Mouse (Mus musculus) forebrain, postnatal 0 days (tissue): ENCODE results near the gene Calm3. TPM values are rescaled to one million over a fixed set of nuclear protein-coding genes. Genes with fewer than 3 reads are reported as not detected.

Source experiments
- ATAC-seq: fragments of 200-750 bp; cut with Nextera tagmentation; 2 replicates; pipeline ENCODE4 v1.8.0; 2017; ENCODE audit warnings: mild to moderate bottlenecking, moderate library complexity
- DNase-seq: peaks from one replicate; pipeline ENCODE4 v3.0.0-alpha.2; 2015
- H3K27ac ChIP-seq: fragments of 300-500 bp; sonication (generic); 2 replicates; pipeline ENCODE4 v1.5.1; 2014; ENCODE audit warnings: low read depth, mild to moderate bottlenecking, antibody characterized with exemption, low read length, moderate library complexity, mixed read lengths
- H3K27me3 ChIP-seq: fragments of 300-500 bp; sonication (generic); 2 replicates; pipeline ENCODE4 v1.6.1; 2014; ENCODE audit warnings: mild to moderate bottlenecking, low read length, mixed read lengths; ENCODE audit not compliant: insufficient read depth
- H3K36me3 ChIP-seq: fragments of 300-500 bp; sonication (generic); 2 replicates; pipeline ENCODE4 v1.6.1; 2014; ENCODE audit warnings: mild to moderate bottlenecking, moderate library complexity; ENCODE audit not compliant: insufficient read depth
- H3K4me1 ChIP-seq: fragments of 300-500 bp; sonication (generic); 2 replicates; pipeline ENCODE4 v1.6.1; 2014; ENCODE audit warnings: antibody characterized with exemption; ENCODE audit not compliant: insufficient read depth
- H3K4me2 ChIP-seq: fragments of 300-500 bp; sonication (generic); 2 replicates; pipeline ENCODE4 v1.6.1; 2014; ENCODE audit warnings: low read depth, mild to moderate bottlenecking, moderate library complexity
- H3K4me3 ChIP-seq: fragments of 300-500 bp; sonication (generic); 2 replicates; pipeline ENCODE4 v1.5.1; 2014; ENCODE audit warnings: low read depth, low read length, mixed read lengths
- H3K9ac ChIP-seq: fragments of 300-500 bp; sonication (generic); 2 replicates; pipeline ENCODE4 v1.6.1; 2014; ENCODE audit warnings: mild to moderate bottlenecking
- H3K9me3 ChIP-seq: fragments of 300-500 bp; sonication (generic); 2 replicates; pipeline ENCODE4 v1.6.1; 2016; ENCODE audit warnings: low read length
- CTCF ChIP-seq: sonication (generic); IDR thresholded peaks from 2 replicates; pipeline ENCODE4 v1.5.1; 2016; ENCODE audit warnings: antibody characterized with exemption, control low read depth, low read depth
- WGBS: fragments of 180-500 bp; shearing (Covaris S2); extraction: QIAGEN DNeasy Blood & Tissue Kit; methylation state at CpG from one replicate; pipeline ENCODE4 v1.1.7; 2014; 5-methylcytosine and 5-hydroxymethylcytosine counted together
- polyA plus RNA-seq: library from polyadenylated mRNA; unstranded; fragments of >200 nt; fragmentation: Nextera tagmentation; extraction: Ambion mirVana; gene quantifications from 2 replicates; pipeline ENCODE4 v1.2.1, GENCODE M21; 2015
- total RNA-seq: library from RNA; depleted of rRNA; stranded (reverse); fragments of >200 nt; gene quantifications from 2 replicates; pipeline ENCODE4 v1.2.3, GENCODE M21; 2014

Calm3 gene
- total and polyA plus RNA-seq, 2 experiments from 2014 or later = 403 to 1,323 TPM

- no peak overlapping the region for H3K27ac ChIP-seq
- no peaks in the 10 kb centered on the region for H3K9me3 ChIP-seq
- no peak for TF ChIP-seq CTCF
- no peak for DNase-seq
- H3K4me1 ChIP-seq = peaks cover 7% of the 10 kb centered on the region; the same call in 1 of the 2 replicates
- H3K4me3 ChIP-seq = no peak overlapping the region
- no peak overlapping the region for H3K4me2 ChIP-seq
- 87% methylated on average over 3 of the region's 3 CpGs for WGBS
- H3K27me3 ChIP-seq = no peaks in the 10 kb centered on the region
- H3K36me3 ChIP-seq = no peaks in the 10 kb centered on the region
- H3K9ac ChIP-seq = no peak overlapping the region
- ATAC-seq = no peak
Measured at GRCm38 (mm10) chr7:16877717-16878116, 46.2 kb downstream of the Calm3 start.

DNA sequence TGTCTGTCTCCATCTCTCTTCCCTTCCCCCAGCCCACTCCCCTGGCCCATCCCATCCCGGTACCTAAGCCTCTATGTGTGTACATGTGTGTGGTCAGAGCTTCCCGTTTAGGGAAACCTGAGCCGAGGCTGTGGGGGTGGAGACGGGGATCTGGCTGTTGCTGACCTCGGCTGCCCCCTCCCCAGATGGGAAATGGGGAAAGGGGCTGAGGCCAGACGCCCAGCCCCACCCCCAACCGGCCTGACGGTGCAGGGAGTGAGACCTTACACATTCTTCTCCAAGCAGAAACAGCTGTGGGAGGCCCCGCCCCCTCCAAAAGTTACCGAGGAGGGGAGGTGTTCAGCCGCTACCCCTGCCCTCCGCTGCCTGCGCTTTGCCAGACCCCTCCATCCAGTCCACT, 47.3 kb downstream of the Calm3 start:
- no peaks in the 10 kb centered on the region for H3K9me3 ChIP-seq
- ATAC-seq = no peak
- 6% methylated on average over 13 of the region's 13 CpGs for WGBS
- no peaks in the 10 kb centered on the region for H3K36me3 ChIP-seq
- H3K4me1 ChIP-seq = peaks cover 7% of the 10 kb centered on the region; the same call in 1 of the 2 replicates
- no peaks in the 10 kb centered on the region for H3K27me3 ChIP-seq
- peak overlapping the region; percentile 74 for H3K4me3 ChIP-seq
- no peak overlapping the region for H3K27ac ChIP-seq
- peak overlapping the region; percentile 86 for H3K9ac ChIP-seq
- H3K4me2 ChIP-seq = peak overlapping the region; percentile 82
- no peak for DNase-seq
- no peak for TF ChIP-seq CTCF

DNA sequence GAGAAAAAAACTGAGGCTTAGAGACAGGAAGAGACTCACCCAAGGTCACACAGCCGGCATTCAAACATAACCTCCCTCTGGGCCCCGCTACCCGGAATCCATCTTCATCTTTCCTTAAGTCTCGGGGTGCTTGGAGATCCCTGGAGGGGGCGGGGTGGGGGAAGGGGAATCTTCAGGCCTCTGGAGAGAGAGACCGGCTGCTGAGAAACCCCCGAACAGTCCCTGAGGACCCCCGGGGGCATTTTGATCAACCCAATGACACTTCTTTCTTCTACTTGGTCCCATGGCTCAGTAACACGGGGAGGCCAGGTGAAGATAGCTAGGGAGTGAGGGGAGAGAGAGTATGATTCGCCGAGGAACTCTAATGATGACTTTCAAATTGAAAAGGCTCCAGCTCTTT, 47.9 kb downstream of the Calm3 start:
- Histone ChIP-seq H3K36me3 (no peaks in the 10 kb centered on the region), H3K4me1 (peaks cover 7% of the 10 kb centered on the region; the same call in 1 of the 2 replicates), H3K4me3 (peak overlapping the region; percentile 74), H3K27ac (no peak overlapping the region), H3K27me3 (no peaks in the 10 kb centered on the region), H3K9ac (peak overlapping the region; percentile 86), H3K4me2 (peak overlapping the region; percentile 82), H3K9me3 (no peaks in the 10 kb centered on the region)
- no peak for TF ChIP-seq CTCF
- WGBS = 11% methylated on average over 11 of the region's 11 CpGs
- no peak for DNase-seq
- no peak for ATAC-seq

GRCm38 (mm10) chr7:16875326-16875725, 48.6 kb downstream of the Calm3 start:
- H3K4me1 ChIP-seq = peaks cover 7% of the 10 kb centered on the region; the same call in 1 of the 2 replicates
- peak overlapping the region; percentile 86 for H3K9ac ChIP-seq
- DNase-seq = no peak
- H3K4me3 ChIP-seq = peak overlapping the region; percentile 74
- no peaks in the 10 kb centered on the region for H3K27me3 ChIP-seq
- ATAC-seq = peak; percentile 47
- H3K9me3 ChIP-seq = no peaks in the 10 kb centered on the region
- no peaks in the 10 kb centered on the region for H3K36me3 ChIP-seq
- peak overlapping the region; percentile 87 for H3K27ac ChIP-seq
- no peak for TF ChIP-seq CTCF
- WGBS = 1% methylated on average over 14 of the region's 42 CpGs
- H3K4me2 ChIP-seq = peak overlapping the region; percentile 82

DNA sequence AGATGAGACGGTGACA, 48.8 kb downstream of the Calm3 start, which contains the start of gene Dact3:
TSS of gene Dact3 (plus strand) at position 8 of the 16 bp plus-strand sequence.
- H3K4me2 ChIP-seq = peak within 1 kb of the TSS; percentile 82
- no peak for ATAC-seq
- peak within 1 kb of the TSS; percentile 89 for H3K27ac ChIP-seq
- no peaks in the 10 kb centered on the region for H3K9me3 ChIP-seq
- WGBS = 0% methylated on average over 1 of the region's 1 CpGs
- peaks cover 7% of the 10 kb centered on the region; the same call in 1 of the 2 replicates for H3K4me1 ChIP-seq
- H3K36me3 ChIP-seq = no peaks in the 10 kb centered on the region
- no peak for TF ChIP-seq CTCF
- H3K9ac ChIP-seq = peak within 1 kb of the TSS; percentile 86
- DNase-seq = no peak
- H3K4me3 ChIP-seq = peak within 1 kb of the TSS; percentile 74
- H3K27me3 ChIP-seq = no peaks in the 10 kb centered on the region

GRCm38 (mm10) chr7:16874756-16875309, 49.1 kb downstream of the Calm3 start:
- peak; percentile 59 for TF ChIP-seq CTCF
- DNase-seq = peak; percentile 100
- Histone ChIP-seq H3K4me1 (peaks cover 7% of the 10 kb centered on the region; the same call in 1 of the 2 replicates), H3K9me3 (no peaks in the 10 kb centered on the region), H3K9ac (peak overlapping the region; percentile 86), H3K27me3 (no peaks in the 10 kb centered on the region), H3K36me3 (no peaks in the 10 kb centered on the region), H3K4me2 (peak overlapping the region; percentile 82), H3K4me3 (peak overlapping the region; percentile 74), H3K27ac (peak overlapping the region; percentile 89)
- peak; percentile 96 for ATAC-seq
- WGBS = 1% methylated on average over 32 of the region's 33 CpGs

DNA sequence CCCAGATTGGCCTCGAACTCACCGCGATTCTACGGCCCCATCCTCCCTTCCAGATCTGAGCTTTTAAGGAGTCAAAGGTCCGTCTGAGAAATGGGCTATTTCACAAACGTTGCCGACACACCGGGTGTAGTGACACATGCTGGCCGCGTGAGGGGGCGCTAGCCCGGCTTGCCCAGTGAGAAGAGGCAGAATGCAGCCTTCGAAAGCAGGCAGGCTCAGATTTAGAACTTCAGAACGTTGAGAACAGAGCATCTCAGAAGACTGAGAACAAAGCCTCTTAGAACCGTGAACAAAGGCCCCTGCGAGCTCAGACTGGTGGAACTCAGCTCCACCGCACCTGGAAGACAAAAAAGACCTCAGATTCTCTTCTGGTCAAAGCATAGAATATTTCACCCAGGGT, 49.7 kb downstream of the Calm3 start:
- Histone ChIP-seq H3K36me3 (no peaks in the 10 kb centered on the region), H3K27me3 (no peaks in the 10 kb centered on the region), H3K4me3 (peak overlapping the region; percentile 45), H3K4me1 (peaks cover 7% of the 10 kb centered on the region; the same call in 1 of the 2 replicates), H3K4me2 (peak overlapping the region; percentile 43), H3K9me3 (no peaks in the 10 kb centered on the region), H3K9ac (0 out of 2 replicates have a peak overlapping the region, but pooled peaks have one; percentile 32), H3K27ac (peak overlapping the region; percentile 89)
- WGBS = 4% methylated on average over 17 of the region's 17 CpGs
- DNase-seq (peak; percentile 81), ATAC-seq (no peak)
- TF ChIP-seq CTCF = peak; percentile 87
